Mouse (Mus musculus) monocyte, adult 5-6 weeks (primary cell): ENCODE data around the gene 3300002I08Rik. TPM values are rescaled to one million over a fixed set of nuclear protein-coding genes. Genes with fewer than 3 reads are reported as not detected.
A peak's percentile ranks its signal among the peaks of the same experiment; 100 is the strongest.
"Not testable (repeated sequence)": the region's sequence is repeated elsewhere in the genome, so short reads cannot be mapped to it uniquely, and the experiment has no call there.

Source experiments
- ATAC-seq: fragments of 153-309, 156-312 bp; replicated peaks from 2 replicates; pipeline ENCODE4 v1.8.0; 2017; ENCODE audit warnings: mild to moderate bottlenecking; ENCODE audit not compliant: low TSS enrichment, insufficient number of reproducible peaks, severe bottlenecking, poor library complexity, low FRiP score
- total RNA-seq: library from RNA; stranded (forward); fragments of 200-1000, 200-491, 200-594 nt; gene quantifications from 3 replicates; pipeline ENCODE4 v1.2.3, GENCODE M21; 2017

The 3300002I08Rik gene
- total RNA-seq: 9.1 to 22.8 TPM (median 20.7 TPM) in 3 replicates

GRCm38 (mm10) chr2:150362113-150362877, at the start of gene 3300002I08Rik:
TSS of gene 3300002I08Rik (minus strand) at chr2:150362765.
- ATAC-seq: peak; percentile 93

DNA sequence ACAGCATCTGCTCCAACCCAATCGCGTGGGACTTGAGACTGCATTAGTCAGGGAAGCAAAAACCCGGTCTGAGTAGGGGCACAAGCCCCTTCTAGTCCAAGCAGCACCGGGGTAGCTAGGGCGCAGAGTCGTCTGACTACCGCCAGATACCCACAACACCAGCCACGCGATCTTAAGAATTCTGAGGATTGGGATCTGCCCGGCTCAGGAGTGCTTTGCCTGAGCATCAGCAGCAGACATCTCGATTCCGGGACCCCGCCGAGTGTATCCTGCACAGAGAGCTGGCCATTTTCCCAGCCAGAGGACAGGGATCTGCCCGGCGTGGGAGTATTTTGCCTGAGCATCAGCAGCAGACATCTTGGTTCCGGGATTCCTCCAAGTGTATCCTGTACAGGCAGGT, 49.6 kb upstream of the 3300002I08Rik start:
- ATAC-seq: not testable (repeated sequence)

DNA sequence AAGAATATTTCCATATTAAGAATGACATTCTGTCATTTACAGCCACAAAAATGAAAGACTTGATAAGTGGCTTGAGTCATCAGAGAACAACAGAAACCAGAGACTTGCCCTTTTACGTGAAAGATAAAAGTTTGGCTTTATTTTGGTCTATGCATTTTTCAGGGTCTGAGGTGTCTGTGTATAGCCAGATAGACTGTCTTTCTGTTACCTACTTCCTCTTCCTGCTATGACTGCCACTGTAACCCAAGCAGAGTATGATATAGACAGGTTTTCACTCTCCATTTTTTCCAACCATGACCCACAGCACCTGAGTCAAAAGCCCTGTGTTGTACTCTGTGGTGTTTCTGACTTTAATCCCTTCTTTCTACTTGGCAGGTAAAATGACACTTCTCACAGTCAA, 27.6 kb upstream of the 3300002I08Rik start:
- ATAC-seq: no peak

DNA sequence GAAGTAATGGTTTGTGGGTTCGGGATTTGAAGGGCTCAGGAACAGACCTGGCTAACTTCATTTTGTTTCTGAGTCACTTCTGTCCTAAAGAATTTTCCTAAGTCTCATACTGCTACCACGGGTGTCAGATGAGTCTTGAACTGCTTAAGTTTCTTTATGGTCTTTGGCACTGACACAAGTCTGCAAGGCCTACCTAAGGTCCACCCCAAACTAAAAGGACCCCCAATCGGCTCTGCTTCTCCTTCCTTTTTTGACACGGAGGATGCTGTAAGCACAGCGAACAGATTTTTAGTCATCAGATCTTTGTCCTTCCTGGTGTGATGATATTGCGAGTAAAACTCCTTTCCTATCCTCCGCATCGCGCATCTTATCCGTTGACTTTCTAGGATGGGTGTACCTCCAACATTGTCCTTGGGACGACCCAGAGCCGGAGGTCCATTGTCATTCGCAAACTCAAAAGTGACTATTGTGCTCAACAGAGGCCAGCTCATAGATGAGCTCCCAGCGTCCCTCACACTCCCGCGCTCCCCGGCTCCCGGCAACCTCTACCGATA, 23.1 kb upstream of the 3300002I08Rik start:
- 0 out of 2 replicates have a peak, but pooled peaks have one; percentile 35 for ATAC-seq

DNA sequence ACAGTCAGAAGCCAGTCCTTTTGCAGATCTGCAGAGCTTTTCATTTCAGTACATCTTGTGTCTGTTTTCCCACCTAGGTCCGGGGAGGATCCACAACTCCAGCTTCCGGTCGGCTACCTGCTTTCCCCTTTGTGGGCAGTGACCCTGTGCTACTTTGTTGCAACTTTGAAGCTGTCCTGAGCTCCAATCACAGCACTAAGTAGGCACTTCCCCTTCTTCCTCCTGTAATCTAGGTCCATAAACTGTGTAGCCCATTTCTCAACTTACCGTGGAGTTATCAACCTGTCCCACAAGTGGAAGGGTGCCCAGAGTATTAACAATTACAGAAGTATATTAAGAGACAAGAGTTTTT, 289 bp upstream of the 3300002I08Rik start:
- peak; percentile 65 for ATAC-seq

- not testable (repeated sequence) for ATAC-seq
These were observed 5.4 kb downstream of the 3300002I08Rik start for GRCm38 (mm10) chr2:150357136-150357535.

DNA sequence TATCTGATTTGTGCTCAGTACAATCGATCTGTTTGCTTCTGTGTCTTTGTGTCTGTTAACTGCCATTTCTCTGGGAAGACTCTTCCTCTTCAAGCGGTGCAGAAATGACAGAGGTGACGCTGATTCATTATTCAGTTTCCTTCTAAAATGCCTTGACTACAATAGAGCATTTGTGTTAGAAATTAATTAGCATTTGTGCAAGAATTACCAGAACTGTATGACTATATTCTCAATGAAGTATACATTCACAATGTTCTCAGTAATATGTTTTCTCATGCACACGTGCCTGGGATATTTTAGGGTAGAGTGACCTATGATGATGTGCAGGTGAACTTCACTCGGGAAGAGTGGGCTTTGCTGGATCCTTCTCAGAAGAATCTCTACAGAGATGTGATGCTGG, 39.2 kb downstream of the 3300002I08Rik start, which contains the start of gene Gm10130:
Gene Gm10130 (plus strand): TSS at position 301 of the 400 bp plus-strand sequence.
- ATAC-seq: no peak

GRCm38 (mm10) chr2:150318973-150319372, 43.6 kb downstream of the 3300002I08Rik start:
- no peak for ATAC-seq

DNA sequence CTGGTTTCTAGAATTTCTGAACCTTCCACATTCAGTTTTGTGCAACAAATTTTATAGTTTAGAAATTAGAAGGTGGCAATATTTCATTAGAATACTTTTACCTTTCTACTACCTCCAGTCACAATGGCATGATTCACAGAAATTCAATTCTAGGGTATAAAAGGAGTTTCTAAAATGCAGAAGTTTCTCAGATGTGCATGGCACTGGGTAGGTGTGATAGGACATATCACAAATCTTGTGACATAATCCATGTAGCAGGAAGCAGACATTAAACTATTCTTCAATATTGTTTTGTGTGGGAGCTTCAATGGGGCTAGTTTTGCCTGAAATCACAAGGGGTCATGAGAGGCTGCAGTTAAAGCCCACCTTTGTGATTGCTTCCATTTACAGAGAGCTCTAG, 46.4 kb downstream of the 3300002I08Rik start:
- ATAC-seq: no peak

DNA sequence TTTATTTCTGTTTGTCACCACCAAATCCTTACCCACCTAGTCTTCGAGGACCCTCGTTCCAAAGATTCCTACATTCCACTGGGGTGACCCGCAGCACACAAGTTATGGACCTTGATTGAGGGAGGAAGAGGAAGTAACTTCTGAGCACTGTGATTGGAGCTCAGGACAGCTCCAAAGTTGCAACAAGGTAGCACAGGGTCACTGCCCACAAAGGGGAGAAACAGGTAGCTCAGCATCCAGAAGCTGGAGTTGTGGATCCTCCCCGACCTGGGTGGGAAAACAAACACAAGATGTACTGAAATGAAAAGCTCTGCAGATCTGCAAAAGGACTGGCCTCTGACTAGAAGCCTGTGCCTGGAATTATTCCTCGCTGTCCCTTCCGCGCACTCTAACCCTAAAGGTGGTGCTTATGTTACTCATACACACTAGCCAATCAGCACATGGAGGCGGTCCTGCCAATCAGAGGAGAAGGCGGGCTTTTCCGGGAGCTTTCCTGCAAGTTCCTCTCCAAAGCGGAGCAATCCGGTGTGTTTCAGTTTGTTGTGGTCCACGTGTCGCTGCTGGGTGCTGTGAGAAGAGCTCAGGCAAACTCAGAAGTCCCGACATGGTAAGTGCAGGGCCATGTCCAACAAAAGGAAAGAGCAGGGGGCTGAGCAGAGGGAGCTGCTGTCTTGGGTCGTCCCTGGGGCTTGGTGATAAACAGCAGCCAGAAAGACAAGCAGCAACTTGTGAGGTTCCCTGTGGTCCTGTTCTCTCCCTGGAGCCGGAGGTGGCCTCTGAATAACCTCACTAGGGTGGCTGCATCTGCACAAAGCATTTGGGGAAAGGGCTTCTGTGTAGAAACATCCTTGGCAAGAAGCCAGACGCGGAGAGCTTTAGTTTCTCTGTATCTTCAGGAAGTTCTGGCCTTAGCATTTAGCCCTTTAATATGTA, 51.3 kb downstream of the 3300002I08Rik start:
- peak; percentile 84 for ATAC-seq

DNA sequence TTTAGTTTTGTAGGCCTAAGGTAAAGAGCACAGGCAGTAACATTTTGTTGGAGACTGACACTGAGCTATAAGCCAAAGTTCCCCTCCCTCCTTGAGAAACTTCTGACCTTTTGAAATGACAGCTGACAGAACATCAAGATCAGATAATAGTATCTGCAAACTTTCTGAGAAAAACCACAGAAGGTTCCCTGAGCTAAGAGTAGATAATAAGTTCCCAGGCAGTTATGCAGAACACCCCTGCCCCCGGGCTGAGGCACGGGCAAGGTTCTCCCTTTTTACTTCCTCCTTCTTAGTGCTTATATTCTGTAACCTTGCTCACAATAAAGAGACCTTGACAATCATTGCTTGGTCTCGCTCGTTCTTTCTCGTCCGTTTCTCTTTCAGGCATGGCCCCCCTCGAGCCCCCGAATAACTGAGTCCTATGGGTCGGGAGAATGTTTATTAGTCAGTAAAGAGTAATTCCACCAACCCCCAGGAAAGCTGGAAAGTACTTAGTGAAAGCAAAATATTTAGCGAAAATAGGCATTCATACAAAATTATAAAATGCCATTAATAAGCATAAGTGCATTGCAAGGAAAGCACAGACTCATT, 55.3 kb downstream of the 3300002I08Rik start:
- peak; percentile 71 for ATAC-seq

GRCm38 (mm10) chr2:150299096-150299495, 63.5 kb downstream of the 3300002I08Rik start:
- ATAC-seq: no peak

DNA sequence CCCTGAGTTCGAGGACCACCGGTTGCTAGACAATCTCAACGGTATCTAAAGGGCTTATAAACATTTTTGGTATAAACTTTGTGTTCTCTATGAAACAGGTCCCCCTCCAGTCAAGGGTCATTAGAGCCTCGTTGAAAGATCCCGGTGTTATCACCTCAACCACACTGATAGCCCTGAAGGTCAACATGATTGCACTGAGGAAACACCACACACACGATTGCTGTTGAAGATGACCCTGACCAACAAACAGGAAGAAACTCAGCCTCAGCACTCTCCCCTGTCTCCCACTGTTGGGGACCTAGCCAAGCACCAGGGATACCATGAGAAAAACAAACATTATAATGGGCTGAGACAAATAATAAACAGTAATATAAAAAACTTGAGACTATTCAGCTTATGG, 68.9 kb downstream of the 3300002I08Rik start:
- ATAC-seq: no peak

Other genes starting within 250 kb of the 3300002I08Rik start
- 31.8 to 42.2 TPM (median 41.0 TPM) in 3 replicates for gene Zfp120, start 226.1 kb downstream of the 3300002I08Rik start, total RNA-seq
- not detected in 3 replicates for gene Gm10770, start 183.1 kb downstream of the 3300002I08Rik start, total RNA-seq
- gene Gm14139, start 181.0 kb downstream of the 3300002I08Rik start, total RNA-seq: 0.87 TPM in 1 of 3 replicates, not detected in the others
- 8.0 to 15.1 TPM (median 8.4 TPM) in 3 replicates for gene Zfp937, start 144.7 kb downstream of the 3300002I08Rik start, total RNA-seq
- gene Gm21994, start 107.2 kb downstream of the 3300002I08Rik start, total RNA-seq: 37.0 to 57.8 TPM (median 40.0 TPM) in 3 replicates
- gene Gm14124, start 105.2 kb downstream of the 3300002I08Rik start, total RNA-seq: 0.43 to 1.2 TPM (median 0.48 TPM) in 3 replicates
- gene Gm10130, start 39.1 kb downstream of the 3300002I08Rik start, total RNA-seq: 47.4 to 84.0 TPM (median 51.7 TPM) in 3 replicates
- gene Zfp442, start 88.7 kb upstream of the 3300002I08Rik start, total RNA-seq: 8.5 to 17.2 TPM (median 8.9 TPM) in 3 replicates
- 0.39 TPM in 1 of 3 replicates, not detected in the others for gene Zfp345, start 122.3 kb upstream of the 3300002I08Rik start, total RNA-seq
- 51.6 to 155 TPM (median 65.2 TPM) in 3 replicates for gene Cst7, start 207.7 kb upstream of the 3300002I08Rik start, total RNA-seq
- 47.1 to 62.5 TPM (median 55.9 TPM) in 3 replicates for gene Apmap, start 245.8 kb upstream of the 3300002I08Rik start, total RNA-seq